Mouse (Mus musculus): ENCODE measurements at regions not wholly inside any gene's neighbourhood (a gene's known extent, or its start where the extent isn't known, plus 50 kb on each side); places are given as distances from the start of the nearest gene placed in this dataset.

- TF ChIP-seq CTCF (IDR thresholded peaks at IDR 0.05; ENCODE audit: extremely low read depth, insufficient read length, insufficient replicate concordance, low read depth, low read length) (no peak), POLR2A (IDR thresholded peaks at IDR 0.05; ENCODE audit: low read depth, low read length) (no peak)
These were observed 157.9 kb upstream of the Fam241a start for GRCm38 (mm10) chr3:128054031-128054430.

Measured in small intestine, adult 2 months (tissue).